Mouse (Mus musculus) left cerebral cortex, adult 11 months (tissue): ENCODE measurements around the gene Top1.

ENCODE experiments used
- DNase-seq: peaks from one replicate; pipeline ENCODE4 v3.0.0; 2022; ENCODE audit warnings: low spot score

The Top1 gene

GRCm38 (mm10) chr2:160718811-160719210 lies 73.1 kb downstream of the Top1 start:
- DNase-seq = no peak

GRCm38 (mm10) chr2:160722714-160723113 lies 77.0 kb downstream of the Top1 start:
- no peak for DNase-seq

GRCm38 (mm10) chr2:160723613-160724375 lies 78.1 kb downstream of the Top1 start:
- no peak for DNase-seq

- DNase-seq = no peak
Observed at GRCm38 (mm10) chr2:160724536-160724935, 78.8 kb downstream of the Top1 start.

- no peak for DNase-seq
Observed at GRCm38 (mm10) chr2:160725877-160726864, 80.5 kb downstream of the Top1 start.

- no peak for DNase-seq
Observed at GRCm38 (mm10) chr2:160728972-160729371, 83.3 kb downstream of the Top1 start.

GRCm38 (mm10) chr2:160729436-160729835 lies 83.7 kb downstream of the Top1 start:
- DNase-seq = no peak

GRCm38 (mm10) chr2:160729851-160730796 lies 84.4 kb downstream of the Top1 start:
- no peak for DNase-seq

GRCm38 (mm10) chr2:160730797-160731116 lies 85.1 kb downstream of the Top1 start:
- DNase-seq = no peak

GRCm38 (mm10) chr2:160731117-160731838 lies 85.6 kb downstream of the Top1 start, which contains the start of gene Plcg1:
Gene Plcg1 (plus strand): TSS chr2:160731300.
- DNase-seq = peak; percentile 90

- peak; percentile 47 for DNase-seq
Observed at GRCm38 (mm10) chr2:160731839-160732261, 86.2 kb downstream of the Top1 start.

- DNase-seq = no peak
Observed at GRCm38 (mm10) chr2:160732420-160732995, 86.8 kb downstream of the Top1 start.

GRCm38 (mm10) chr2:160733131-160733531 lies 87.4 kb downstream of the Top1 start:
- no peak for DNase-seq

GRCm38 (mm10) chr2:160734331-160734730 lies 88.6 kb downstream of the Top1 start:
- no peak for DNase-seq

GRCm38 (mm10) chr2:160735706-160736310 lies 90.1 kb downstream of the Top1 start:
- no peak for DNase-seq

- no peak for DNase-seq
Observed at GRCm38 (mm10) chr2:160736466-160736865, 90.8 kb downstream of the Top1 start.

GRCm38 (mm10) chr2:160738354-160738753 lies 92.7 kb downstream of the Top1 start:
- DNase-seq = no peak

GRCm38 (mm10) chr2:160739647-160740356 lies 94.1 kb downstream of the Top1 start:
- no peak for DNase-seq

- DNase-seq = no peak
Observed at GRCm38 (mm10) chr2:160740521-160741156, 95.0 kb downstream of the Top1 start.
